Mouse (Mus musculus): ENCODE measurements around the gene Elovl1.

Gene Elovl1

GRCm38 (mm10) chr4:118429215-118429895 lies 1.5 kb downstream of the Elovl1 start:
- peak; percentile 39 for DNase-seq (ENCODE audit: low read depth, low spot score)

GRCm38 (mm10) chr4:118432332-118432731 lies 4.4 kb downstream of the Elovl1 start:
- DNase-seq (ENCODE audit: low read depth, low spot score) = no peak

- peak; percentile 96 for DNase-seq (ENCODE audit: low read depth, low spot score)
Measured at GRCm38 (mm10) chr4:118436820-118437603, 9.1 kb downstream of the Elovl1 start, which contains the start of gene Cdc20. Gene Cdc20, minus strand, starts transcription at chr4:118437352.

- DNase-seq (ENCODE audit: low read depth, low spot score) = peak; percentile 69
Measured at GRCm38 (mm10) chr4:118437829-118438253, 9.9 kb downstream of the Elovl1 start.

- no peak for DNase-seq (ENCODE audit: low read depth, low spot score)
Measured at GRCm38 (mm10) chr4:118445088-118445487, 17.2 kb downstream of the Elovl1 start.

GRCm38 (mm10) chr4:118445781-118446414 lies 18.0 kb downstream of the Elovl1 start:
- no peak for DNase-seq (ENCODE audit: low read depth, low spot score)

GRCm38 (mm10) chr4:118446415-118447153 lies 18.7 kb downstream of the Elovl1 start:
- no peak for DNase-seq (ENCODE audit: low read depth, low spot score)

- no peak for DNase-seq (ENCODE audit: low read depth, low spot score)
Measured at GRCm38 (mm10) chr4:118457345-118457975, 29.6 kb downstream of the Elovl1 start, which contains the start of gene Mpl. Gene Mpl, minus strand, starts transcription at chr4:118457513.

GRCm38 (mm10) chr4:118464956-118465355 lies 37.1 kb downstream of the Elovl1 start:
- DNase-seq (ENCODE audit: low read depth, low spot score) = no peak

- no peak for DNase-seq (ENCODE audit: low read depth, low spot score)
Measured at GRCm38 (mm10) chr4:118465697-118466163, 37.8 kb downstream of the Elovl1 start.

GRCm38 (mm10) chr4:118471281-118471680 lies 43.4 kb downstream of the Elovl1 start:
- DNase-seq (ENCODE audit: low read depth, low spot score) = no peak

GRCm38 (mm10) chr4:118472687-118473086 lies 44.8 kb downstream of the Elovl1 start:
- DNase-seq (ENCODE audit: low read depth, low spot score) = no peak

GRCm38 (mm10) chr4:118476773-118477530 lies 49.1 kb downstream of the Elovl1 start:
- DNase-seq (ENCODE audit: low read depth, low spot score) = no peak

Measured in A20 (cell line).